Mouse (Mus musculus) embryonic fibroblast, embryonic 13.5 days (primary cell): ENCODE measurements around the gene Mecp2.
A peak's percentile ranks its signal among the peaks of the same experiment; 100 is the strongest.

Source experiments
- CTCF ChIP-seq: IDR thresholded peaks from 2 replicates; pipeline ENCODE4 v1.5.1; 2011; ENCODE audit warnings: mild to moderate bottlenecking, control low read depth, low read length, moderate library complexity, borderline replicate concordance; ENCODE audit not compliant: insufficient read depth
- POLR2A ChIP-seq: IDR thresholded peaks from 2 replicates; pipeline ENCODE4 v1.6.1; 2011; ENCODE audit warnings: low read depth, mild to moderate bottlenecking, control low read depth, low read length, moderate library complexity

GRCm38 (mm10) chrX:74023188-74024049 is 111.7 kb downstream of the Mecp2 start, which contains the start of gene Irak1:
- TF ChIP-seq CTCF (peak; percentile 36; the same call in 1 of the 2 replicates), POLR2A (peak; percentile 36; the same call in 1 of the 2 replicates)
